Mouse (Mus musculus): ENCODE measurements around the gene Emilin2.
"Not testable (repeated sequence)": the region's sequence is repeated elsewhere in the genome, so short reads cannot be mapped to it uniquely, and the experiment has no call there.

Gene Emilin2

GRCm38 (mm10) chr17:71311340-71312171 is at the start of gene Emilin2:
TSS of gene Emilin2 (minus strand) at chr17:71311978.
- peak; percentile 57 for DNase-seq

- no peak for DNase-seq
Observed at GRCm38 (mm10) chr17:71355526-71355925, 43.7 kb upstream of the Emilin2 start.

- no peak for DNase-seq
Observed at GRCm38 (mm10) chr17:71354205-71354604, 42.4 kb upstream of the Emilin2 start.

GRCm38 (mm10) chr17:71348188-71348587 is 36.4 kb upstream of the Emilin2 start:
- peak; percentile 11 for DNase-seq

GRCm38 (mm10) chr17:71342006-71342405 is 30.2 kb upstream of the Emilin2 start:
- no peak for DNase-seq

- no peak for DNase-seq
Observed at GRCm38 (mm10) chr17:71338627-71339026, 26.8 kb upstream of the Emilin2 start.

GRCm38 (mm10) chr17:71337546-71337945 is 25.8 kb upstream of the Emilin2 start:
- DNase-seq, result no peak

- DNase-seq, result peak; percentile 21
Observed at GRCm38 (mm10) chr17:71336421-71336820, 24.6 kb upstream of the Emilin2 start.

- DNase-seq, result no peak
Observed at GRCm38 (mm10) chr17:71332298-71332697, 20.5 kb upstream of the Emilin2 start.

GRCm38 (mm10) chr17:71320731-71321130 is 9.0 kb upstream of the Emilin2 start:
- DNase-seq, result not testable (repeated sequence)

GRCm38 (mm10) chr17:71319361-71319760 is 7.6 kb upstream of the Emilin2 start:
- DNase-seq, result no peak

- DNase-seq, result no peak
Observed at GRCm38 (mm10) chr17:71317571-71317970, 5.8 kb upstream of the Emilin2 start.

GRCm38 (mm10) chr17:71314315-71314714 is 2.5 kb upstream of the Emilin2 start:
- DNase-seq, result no peak

GRCm38 (mm10) chr17:71310486-71311339 is 1.1 kb downstream of the Emilin2 start:
- DNase-seq, result peak; percentile 56

GRCm38 (mm10) chr17:71309711-71310485 is 1.9 kb downstream of the Emilin2 start:
- no peak for DNase-seq

- no peak for DNase-seq
Observed at GRCm38 (mm10) chr17:71309141-71309540, 2.6 kb downstream of the Emilin2 start.

GRCm38 (mm10) chr17:71308296-71308695 is 3.5 kb downstream of the Emilin2 start:
- DNase-seq, result no peak

- no peak for DNase-seq
Observed at GRCm38 (mm10) chr17:71307251-71307790, 4.5 kb downstream of the Emilin2 start.

- DNase-seq, result no peak
Observed at GRCm38 (mm10) chr17:71306716-71307115, 5.1 kb downstream of the Emilin2 start.

GRCm38 (mm10) chr17:71306091-71306490 is 5.7 kb downstream of the Emilin2 start:
- DNase-seq, result no peak

GRCm38 (mm10) chr17:71303444-71303843 is 8.3 kb downstream of the Emilin2 start:
- no peak for DNase-seq

GRCm38 (mm10) chr17:71301413-71301812 is 10.4 kb downstream of the Emilin2 start:
- no peak for DNase-seq

- peak; percentile 86 for DNase-seq
Observed at GRCm38 (mm10) chr17:71300338-71300737, 11.4 kb downstream of the Emilin2 start.
